Mouse (Mus musculus): ENCODE measurements around the gene Fibp. TPM values are rescaled to one million over a fixed set of nuclear protein-coding genes. Genes with fewer than 3 reads are reported as not detected.

Gene Fibp
- polyA plus RNA-seq, 1 experiment from 2014 or later: 116 TPM

- H3K27ac ChIP-seq (ENCODE audit: low read depth, low read length): no peak overlapping the region
- no peak overlapping the region for H3K4me2 ChIP-seq (replicated peaks; ENCODE audit: low read depth)
- no peak for TF ChIP-seq CTCF (IDR thresholded peaks at IDR 0.05; ENCODE audit: low read depth)
- WGBS: 89% methylated on average over 9 of the region's 9 CpGs
- no peaks in the 10 kb centered on the region for H3K4me1 ChIP-seq (replicated peaks; ENCODE audit: control insufficient read depth, insufficient read depth, low read length)
- no peaks in the 10 kb centered on the region for H3K27me3 ChIP-seq (replicated peaks; ENCODE audit: control insufficient read depth, insufficient read depth, low read length)
- no peak overlapping the region for H3K9ac ChIP-seq (ENCODE audit: low read depth, low read length)
- ATAC-seq: no peak
- H3K9me3 ChIP-seq (ENCODE audit: control insufficient read depth): no peaks in the 10 kb centered on the region
- no peak overlapping the region for H3K4me3 ChIP-seq (ENCODE audit: low read depth, low read length)
- H3K36me3 ChIP-seq (ENCODE audit: control insufficient read depth, insufficient read depth): peaks cover 41% of the 10 kb centered on the region
Measured at GRCm38 (mm10) chr19:5419630-5420029, 40.8 kb upstream of the Fibp start.

GRCm38 (mm10) chr19:5420579-5420978, 39.8 kb upstream of the Fibp start:
- Histone ChIP-seq H3K27me3 (replicated peaks; ENCODE audit: control insufficient read depth, insufficient read depth, low read length) (no peaks in the 10 kb centered on the region), H3K4me1 (replicated peaks; ENCODE audit: control insufficient read depth, insufficient read depth, low read length) (no peaks in the 10 kb centered on the region), H3K4me2 (replicated peaks; ENCODE audit: low read depth) (no peak overlapping the region), H3K9ac (ENCODE audit: low read depth, low read length) (no peak overlapping the region), H3K27ac (ENCODE audit: low read depth, low read length) (no peak overlapping the region), H3K4me3 (ENCODE audit: low read depth, low read length) (no peak overlapping the region), H3K9me3 (ENCODE audit: control insufficient read depth) (no peaks in the 10 kb centered on the region), H3K36me3 (ENCODE audit: control insufficient read depth, insufficient read depth) (peaks cover 41% of the 10 kb centered on the region)
- 89% methylated on average over 6 of the region's 6 CpGs for WGBS
- no peak for TF ChIP-seq CTCF (IDR thresholded peaks at IDR 0.05; ENCODE audit: low read depth)
- no peak for ATAC-seq

DNA sequence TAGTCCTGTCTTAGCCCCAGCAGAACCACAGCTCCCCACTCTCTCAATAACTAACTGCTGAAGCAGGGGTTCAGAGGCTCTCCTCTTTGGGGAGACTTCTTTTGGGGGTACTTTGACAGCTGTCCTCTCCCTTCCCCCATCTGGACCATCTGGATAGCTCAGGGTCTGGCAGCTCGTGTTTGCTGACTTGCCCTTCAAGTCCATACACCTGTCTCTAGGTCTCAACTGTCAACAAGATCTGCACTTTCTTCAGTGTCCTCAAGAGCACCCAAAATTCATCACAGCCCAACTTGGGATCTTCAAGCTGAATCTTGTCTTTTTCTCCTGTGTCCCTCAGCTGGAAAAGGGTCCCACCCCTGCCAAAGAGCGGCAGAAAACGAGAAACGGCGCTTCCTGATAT, 38.6 kb upstream of the Fibp start:
- Histone ChIP-seq H3K4me1 (replicated peaks; ENCODE audit: control insufficient read depth, insufficient read depth, low read length) (peaks cover 6% of the 10 kb centered on the region; the same call in 1 of the 2 replicates), H3K27ac (ENCODE audit: low read depth, low read length) (no peak overlapping the region), H3K4me3 (ENCODE audit: low read depth, low read length) (no peak overlapping the region), H3K9ac (ENCODE audit: low read depth, low read length) (no peak overlapping the region), H3K36me3 (ENCODE audit: control insufficient read depth, insufficient read depth) (peaks cover 50% of the 10 kb centered on the region), H3K4me2 (replicated peaks; ENCODE audit: low read depth) (no peak overlapping the region), H3K9me3 (ENCODE audit: control insufficient read depth) (no peaks in the 10 kb centered on the region), H3K27me3 (replicated peaks; ENCODE audit: control insufficient read depth, insufficient read depth, low read length) (no peaks in the 10 kb centered on the region)
- no peak for ATAC-seq
- 86% methylated on average over 5 of the region's 5 CpGs for WGBS
- no peak for TF ChIP-seq CTCF (IDR thresholded peaks at IDR 0.05; ENCODE audit: low read depth)

- H3K9ac ChIP-seq (ENCODE audit: low read depth, low read length): no peak overlapping the region
- H3K4me2 ChIP-seq (replicated peaks; ENCODE audit: low read depth): no peak overlapping the region
- no peak overlapping the region for H3K27ac ChIP-seq (ENCODE audit: low read depth, low read length)
- peaks cover 51% of the 10 kb centered on the region for H3K36me3 ChIP-seq (ENCODE audit: control insufficient read depth, insufficient read depth)
- WGBS: 86% methylated on average over 10 of the region's 10 CpGs
- no peak overlapping the region for H3K4me3 ChIP-seq (ENCODE audit: low read depth, low read length)
- TF ChIP-seq CTCF (IDR thresholded peaks at IDR 0.05; ENCODE audit: low read depth): no peak
- no peaks in the 10 kb centered on the region for H3K27me3 ChIP-seq (replicated peaks; ENCODE audit: control insufficient read depth, insufficient read depth, low read length)
- H3K9me3 ChIP-seq (ENCODE audit: control insufficient read depth): no peaks in the 10 kb centered on the region
- peaks cover 6% of the 10 kb centered on the region; the same call in 1 of the 2 replicates for H3K4me1 ChIP-seq (replicated peaks; ENCODE audit: control insufficient read depth, insufficient read depth, low read length)
- no peak for ATAC-seq
Measured at GRCm38 (mm10) chr19:5422267-5422666, 38.1 kb upstream of the Fibp start.

- ATAC-seq: no peak
- peak overlapping the region; percentile 81; the same call in 1 of the 2 replicates for H3K4me2 ChIP-seq (replicated peaks; ENCODE audit: low read depth)
- H3K9ac ChIP-seq (ENCODE audit: low read depth, low read length): no peak overlapping the region
- peaks cover 6% of the 10 kb centered on the region; the same call in 1 of the 2 replicates for H3K4me1 ChIP-seq (replicated peaks; ENCODE audit: control insufficient read depth, insufficient read depth, low read length)
- no peak overlapping the region for H3K27ac ChIP-seq (ENCODE audit: low read depth, low read length)
- no peaks in the 10 kb centered on the region for H3K9me3 ChIP-seq (ENCODE audit: control insufficient read depth)
- no peak overlapping the region for H3K4me3 ChIP-seq (ENCODE audit: low read depth, low read length)
- no peak for TF ChIP-seq CTCF (IDR thresholded peaks at IDR 0.05; ENCODE audit: low read depth)
- peaks cover 46% of the 10 kb centered on the region for H3K36me3 ChIP-seq (ENCODE audit: control insufficient read depth, insufficient read depth)
- 87% methylated on average over 9 of the region's 9 CpGs for WGBS
- H3K27me3 ChIP-seq (replicated peaks; ENCODE audit: control insufficient read depth, insufficient read depth, low read length): no peaks in the 10 kb centered on the region
Measured at GRCm38 (mm10) chr19:5422895-5423443, 37.4 kb upstream of the Fibp start.

DNA sequence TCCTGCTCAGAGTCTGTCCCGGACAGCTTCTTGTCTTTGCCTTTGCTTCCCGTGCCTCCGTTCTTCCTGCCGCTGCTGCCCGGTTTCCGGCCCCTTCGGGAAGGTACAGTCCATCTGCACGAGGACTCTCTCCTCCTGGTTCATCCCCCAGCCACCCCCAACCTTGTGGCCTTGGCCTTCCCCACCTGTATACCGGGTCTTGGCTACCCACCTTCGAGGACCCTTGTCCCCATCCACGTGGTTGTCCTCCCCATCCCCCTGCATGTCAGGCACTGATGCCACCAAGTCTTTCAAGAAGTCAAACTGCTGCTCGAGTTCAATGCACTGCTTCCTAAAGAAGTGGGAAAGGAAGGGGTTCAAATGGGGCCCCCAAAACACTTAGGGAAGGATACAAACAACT, 36.9 kb upstream of the Fibp start:
- peak overlapping the region; percentile 84 for H3K4me3 ChIP-seq (ENCODE audit: low read depth, low read length)
- H3K9me3 ChIP-seq (ENCODE audit: control insufficient read depth): no peaks in the 10 kb centered on the region
- ATAC-seq: no peak
- H3K27me3 ChIP-seq (replicated peaks; ENCODE audit: control insufficient read depth, insufficient read depth, low read length): no peaks in the 10 kb centered on the region
- peak overlapping the region; percentile 91 for H3K9ac ChIP-seq (ENCODE audit: low read depth, low read length)
- WGBS: 61% methylated on average over 12 of the region's 12 CpGs
- peak overlapping the region; percentile 81 for H3K4me2 ChIP-seq (replicated peaks; ENCODE audit: low read depth)
- H3K36me3 ChIP-seq (ENCODE audit: control insufficient read depth, insufficient read depth): peaks cover 43% of the 10 kb centered on the region
- peaks cover 6% of the 10 kb centered on the region; the same call in 1 of the 2 replicates for H3K4me1 ChIP-seq (replicated peaks; ENCODE audit: control insufficient read depth, insufficient read depth, low read length)
- TF ChIP-seq CTCF (IDR thresholded peaks at IDR 0.05; ENCODE audit: low read depth): no peak
- no peak overlapping the region for H3K27ac ChIP-seq (ENCODE audit: low read depth, low read length)

Data from intestine, postnatal 0 days (tissue).